Mouse (Mus musculus) left cerebral cortex, postnatal 36 days (tissue): Measurements from ENCODE around the gene Gm28041. TPM values are rescaled to one million over a fixed set of nuclear protein-coding genes. Genes with fewer than 3 reads are reported as not detected.

Experiments used
- total RNA-seq, 2 experiments: library from RNA; stranded (reverse); gene quantifications; 2 replicates each; pipeline ENCODE4 v1.2.3; 2021

Gene Gm28041
- total RNA-seq, 2 experiments from 2014 or later: 0.52 TPM; not detected in 1

Other genes with a start within 250 kb of the Gm28041 start
- 1 to 10 TPM; 4.8 to 6.5 TPM for gene Rsl1, start 202.6 kb downstream of the Gm28041 start, total RNA-seq
- gene Zfp455, start 181.2 kb downstream of the Gm28041 start, total RNA-seq: 1 to 10 TPM; 3.3 to 3.4 TPM
- gene Zfp458, start 97.3 kb downstream of the Gm28041 start, total RNA-seq: 10 to 100 TPM; 17.7 to 21.5 TPM
- 1 to 10 TPM; 3.0 to 5.5 TPM for gene Zfp457, start 69.2 kb downstream of the Gm28041 start, total RNA-seq
- gene Zfp595, start 43.2 kb downstream of the Gm28041 start, total RNA-seq: 1 to 10 TPM; 2.0 to 3.8 TPM
- not detected for gene Gm28044, start 15.2 kb downstream of the Gm28041 start, total RNA-seq
- gene Zfp953, start 15.1 kb downstream of the Gm28041 start, total RNA-seq: under 1 TPM; 0.91 to 1.00 TPM
- 1 to 10 TPM in 1 of 2 experiments, under 1 TPM in 1; 0.86 to 1.2 TPM for gene Zfp456, start 77 bp upstream of the Gm28041 start, total RNA-seq
- 1 to 10 TPM; 3.2 to 3.7 TPM for gene Zfp429, start 24.1 kb upstream of the Gm28041 start, total RNA-seq
- 1 to 10 TPM; 6.0 to 6.5 TPM for gene Zfp459, start 45.7 kb upstream of the Gm28041 start, total RNA-seq
- 10 to 100 TPM; 12.6 TPM for gene Zfp874a, start 75.9 kb upstream of the Gm28041 start, total RNA-seq
- gene Zfp874b, start 108.5 kb upstream of the Gm28041 start, total RNA-seq: 10 to 100 TPM; 15.5 to 17.5 TPM
- 1 to 10 TPM; 7.2 to 7.7 TPM for gene Zfp58, start 124.8 kb upstream of the Gm28041 start, total RNA-seq
- gene Gm26965, start 150.4 kb upstream of the Gm28041 start, total RNA-seq: 1 to 10 TPM in 1 of 2 experiments, not detected in 1; 1.8 TPM
- gene Zfp87, start 150.4 kb upstream of the Gm28041 start, total RNA-seq: 10 to 100 TPM; 21.8 to 22.2 TPM
- gene Zfp748, start 178.1 kb upstream of the Gm28041 start, total RNA-seq: 10 to 100 TPM in 1 of 2 experiments, 1 to 10 TPM in 1; 8.8 to 10.6 TPM
- gene Zfp729b, start 234.0 kb upstream of the Gm28041 start, total RNA-seq: 1 to 10 TPM; 7.6 to 9.7 TPM